Mouse (Mus musculus): Measurements from ENCODE around the gene Nrxn3.

Gene Nrxn3

GRCm38 (mm10) chr12:89331474-89332263, 609.0 kb downstream of the Nrxn3 start:
- DNase-seq (ENCODE audit: low spot score in 2 of 2) = no peak

GRCm38 (mm10) chr12:89333486-89333885, 610.8 kb downstream of the Nrxn3 start:
- DNase-seq (ENCODE audit: low spot score in 2 of 2) = no peak

- DNase-seq (ENCODE audit: low spot score in 2 of 2) = no peak
Observed at GRCm38 (mm10) chr12:89364850-89365249, 642.2 kb downstream of the Nrxn3 start.

GRCm38 (mm10) chr12:89369939-89370338, 647.3 kb downstream of the Nrxn3 start:
- no peak for DNase-seq (ENCODE audit: low spot score in 2 of 2)

GRCm38 (mm10) chr12:89376600-89376999, 653.9 kb downstream of the Nrxn3 start:
- no peak for DNase-seq (ENCODE audit: low spot score in 2 of 2)

GRCm38 (mm10) chr12:89377051-89377643, 654.5 kb downstream of the Nrxn3 start:
- peak; percentile 27 to 44 for DNase-seq (ENCODE audit: low spot score in 2 of 2)

GRCm38 (mm10) chr12:89377687-89378086, 655.0 kb downstream of the Nrxn3 start:
- no peak for DNase-seq (ENCODE audit: low spot score in 2 of 2)

- no peak for DNase-seq (ENCODE audit: low spot score in 2 of 2)
Observed at GRCm38 (mm10) chr12:89383254-89383653, 660.6 kb downstream of the Nrxn3 start.

- peak in 1 of 2 experiments; percentile 9 for DNase-seq (ENCODE audit: low spot score in 2 of 2)
Observed at GRCm38 (mm10) chr12:89395121-89395792, 672.6 kb downstream of the Nrxn3 start.

GRCm38 (mm10) chr12:89436519-89436918, 713.8 kb downstream of the Nrxn3 start:
- DNase-seq (ENCODE audit: low spot score in 2 of 2) = no peak

GRCm38 (mm10) chr12:89442323-89443038, 719.8 kb downstream of the Nrxn3 start:
- no peak for DNase-seq (ENCODE audit: low spot score in 2 of 2)

- DNase-seq (ENCODE audit: low spot score in 2 of 2) = peak in 1 of 2 experiments; percentile 42
Observed at GRCm38 (mm10) chr12:89450667-89451298, 728.1 kb downstream of the Nrxn3 start.

- DNase-seq (ENCODE audit: low spot score in 2 of 2) = no peak
Observed at GRCm38 (mm10) chr12:89470226-89470625, 747.5 kb downstream of the Nrxn3 start.

- DNase-seq (ENCODE audit: low spot score in 2 of 2) = no peak
Observed at GRCm38 (mm10) chr12:89471289-89471688, 748.6 kb downstream of the Nrxn3 start.

- DNase-seq (ENCODE audit: low spot score in 2 of 2) = no peak
Observed at GRCm38 (mm10) chr12:89471874-89472273, 749.2 kb downstream of the Nrxn3 start.

- peak in 1 of 2 experiments; percentile 36 for DNase-seq (ENCODE audit: low spot score in 2 of 2)
Observed at GRCm38 (mm10) chr12:89479096-89479495, 756.4 kb downstream of the Nrxn3 start.

GRCm38 (mm10) chr12:89482223-89482622, 759.5 kb downstream of the Nrxn3 start:
- no peak for DNase-seq (ENCODE audit: low spot score in 2 of 2)

- DNase-seq (ENCODE audit: low spot score in 2 of 2) = no peak
Observed at GRCm38 (mm10) chr12:89504026-89504425, 781.4 kb downstream of the Nrxn3 start.

GRCm38 (mm10) chr12:89505121-89505764, 782.6 kb downstream of the Nrxn3 start:
- DNase-seq (ENCODE audit: low spot score in 2 of 2) = peak; percentile 22 to 49

GRCm38 (mm10) chr12:89508970-89509369, 786.3 kb downstream of the Nrxn3 start:
- no peak for DNase-seq (ENCODE audit: low spot score in 2 of 2)

- peak in 1 of 2 experiments; percentile 30 for DNase-seq (ENCODE audit: low spot score in 2 of 2)
Observed at GRCm38 (mm10) chr12:89513759-89514158, 791.1 kb downstream of the Nrxn3 start.

Measured in frontal cortex, postnatal 25 days (tissue).